In genomic region chr2:104848235-104849161, GRCm38 (mm10) we compare ENCODE assay signal across 8 mouse cellular contexts. TPM values are rescaled to one million over a fixed set of nuclear protein-coding genes. Genes with fewer than 3 reads are reported as not detected.
DNase-seq lines count a peak whose midpoint lies in the region; ATAC-seq and TF ChIP-seq lines count a peak whose summit lies in the region.

No protein-coding gene starts in this region.

- WGBS in embryonic facial prominence, embryonic 14.5 days, result 17% methylated on average over 16 of the region's 16 CpGs
- WGBS in midbrain, embryonic 14.5 days, result 36% methylated on average over 16 of the region's 16 CpGs
- WGBS in cerebellum, adult 2 months, result 40% methylated on average over 16 of the region's 16 CpGs

- peak; percentile 8 to 17 for DNase-seq in spleen, postnatal 10 days (ENCODE audit: low spot score in 2 of 2)
- no peak for DNase-seq in spleen, adult 12 weeks (ENCODE audit: low spot score)
- DNase-seq in embryonic facial prominence, embryonic 14.5 days (ENCODE audit: low spot score), result peak; percentile 56
- DNase-seq in midbrain, embryonic 14.5 days, result peak; percentile 5
- DNase-seq in cerebellum, adult 2 months, result no peak
- no peak for DNase-seq in layer of hippocampus, adult 8-10 months (ENCODE audit: low spot score in 2 of 2)
- DNase-seq in frontal cortex, postnatal 25 days (ENCODE audit: low spot score in 2 of 2), result no peak

- H3K9ac ChIP-seq in embryonic facial prominence, embryonic 14.5 days (ENCODE audit: low read depth, low read length), result no peak overlapping the region
- no peak overlapping the region for H3K9ac ChIP-seq in midbrain, embryonic 14.5 days (replicated peaks; ENCODE audit: low read length)

- H3K27me3 ChIP-seq in embryonic facial prominence, embryonic 14.5 days (replicated peaks; ENCODE audit: control insufficient read depth, insufficient read depth, low read length), result 0 out of 2 replicates have a peak, but pooled peaks cover 6% of the 10 kb centered on the region
- H3K27me3 ChIP-seq in midbrain, embryonic 14.5 days (ENCODE audit: control insufficient read depth, insufficient read depth, low read length), result peaks cover 19% of the 10 kb centered on the region; the same call in 1 of the 2 replicates
- H3K27me3 ChIP-seq in cerebellum, adult 2 months (ENCODE audit: control insufficient read depth, insufficient read depth, low read length), result no peaks in the 10 kb centered on the region

- H3K36me3 ChIP-seq in embryonic facial prominence, embryonic 14.5 days (ENCODE audit: control insufficient read depth, insufficient read depth, low read length), result no peaks in the 10 kb centered on the region
- no peaks in the 10 kb centered on the region for H3K36me3 ChIP-seq in midbrain, embryonic 14.5 days (ENCODE audit: control insufficient read depth, insufficient read depth, low read length)

- peaks cover 10% of the 10 kb centered on the region; the same call in 1 of the 2 replicates for H3K4me1 ChIP-seq in embryonic facial prominence, embryonic 14.5 days (ENCODE audit: control insufficient read depth, insufficient read depth, low read length)
- H3K4me1 ChIP-seq in midbrain, embryonic 14.5 days (ENCODE audit: control insufficient read depth, insufficient read depth, low read length), result 0 out of 2 replicates have a peak, but pooled peaks cover 7% of the 10 kb centered on the region
- no peaks in the 10 kb centered on the region for H3K4me1 ChIP-seq in cerebellum, adult 2 months (ENCODE audit: control insufficient read depth, insufficient read depth, low read length)

- ATAC-seq in embryonic facial prominence, embryonic 14.5 days (ENCODE audit: low read depth), result no peak
- ATAC-seq in inflammation-experienced regulatory T-cells, adult 6 months, result peak; percentile 43
- no peak for ATAC-seq in midbrain, embryonic 14.5 days (ENCODE audit: low FRiP score, low TSS enrichment)

- no peak for TF ChIP-seq CTCF in cerebellum, adult 2 months (IDR thresholded peaks at IDR 0.05; ENCODE audit: borderline replicate concordance, insufficient read depth, low read depth, low read length)

- H3K27ac ChIP-seq in embryonic facial prominence, embryonic 14.5 days (replicated peaks; ENCODE audit: low read depth, low read length), result no peak overlapping the region
- H3K27ac ChIP-seq in midbrain, embryonic 14.5 days (replicated peaks; ENCODE audit: low read depth, low read length), result no peak overlapping the region
- H3K27ac ChIP-seq in cerebellum, adult 2 months (ENCODE audit: insufficient read depth, low read length), result no peak overlapping the region

- peak overlapping the region; percentile 56 for H3K4me3 ChIP-seq in embryonic facial prominence, embryonic 14.5 days (ENCODE audit: low read depth, low read length)
- H3K4me3 ChIP-seq in midbrain, embryonic 14.5 days (replicated peaks; ENCODE audit: low read depth, low read length), result peak overlapping the region; percentile 51; the same call in 1 of the 2 replicates
- no peak overlapping the region for H3K4me3 ChIP-seq in cerebellum, adult 2 months (replicated peaks; ENCODE audit: insufficient read depth, low read depth, low read length)

- H3K4me2 ChIP-seq in embryonic facial prominence, embryonic 14.5 days (ENCODE audit: low read depth, low read length), result peak overlapping the region; percentile 97
- H3K4me2 ChIP-seq in midbrain, embryonic 14.5 days (ENCODE audit: low read length), result peak overlapping the region; percentile 99

- no peak for TF ChIP-seq POLR2A in cerebellum, adult 2 months (IDR thresholded peaks at IDR 0.05; ENCODE audit: borderline replicate concordance, insufficient read depth, low read length)

- no peaks in the 10 kb centered on the region for H3K9me3 ChIP-seq in embryonic facial prominence, embryonic 14.5 days (ENCODE audit: control insufficient read depth, low read length)
- no peaks in the 10 kb centered on the region for H3K9me3 ChIP-seq in midbrain, embryonic 14.5 days (ENCODE audit: control insufficient read depth, low read length)

RNA-seq across cellular contexts. Expression of gene Prrg4, which starts 1.2 kb away (rescaled TPM):
- polyA plus RNA-seq in embryonic facial prominence, embryonic 14.5 days (2014; fragmentation: Nextera tagmentation; extraction: Ambion mirVana), result 2.6 and 3.0 TPM in 2 replicates
- polyA plus RNA-seq in inflammation-experienced regulatory T-cells, adult 6 months (2017; shearing (Covaris generic)), result 1 to 10 TPM in 1 of 3 experiments, under 1 TPM in 2; 0.18 to 1.6 (median 0.46) TPM
- 0.11 and 0.61 TPM in 2 replicates for polyA plus RNA-seq in midbrain, embryonic 14.5 days (2014; fragmentation: Nextera tagmentation; extraction: Ambion mirVana)
- 0.16 and 0.51 TPM in 2 replicates for polyA plus RNA-seq in cerebellum, adult 2 months (2012; rRNA removed)
- total RNA-seq in layer of hippocampus, adult 8-10 months (2022), result 1 to 10 TPM in 2 of 4 experiments, under 1 TPM in 2; 0.85 to 2.0 (median 1.2) TPM

RNA-seq across cellular contexts. Expression of gene Ccdc73, which starts 19.1 kb away (rescaled TPM):
- 7.8 and 11.0 TPM in 2 replicates for polyA plus RNA-seq in embryonic facial prominence, embryonic 14.5 days (2014; fragmentation: Nextera tagmentation; extraction: Ambion mirVana)
- 1 to 10 TPM; 2.8 to 7.2 (median 3.0) TPM for polyA plus RNA-seq in inflammation-experienced regulatory T-cells, adult 6 months (2017; shearing (Covaris generic))
- polyA plus RNA-seq in midbrain, embryonic 14.5 days (2014; fragmentation: Nextera tagmentation; extraction: Ambion mirVana), result 6.7 and 9.1 TPM in 2 replicates
- polyA plus RNA-seq in cerebellum, adult 2 months (2012; rRNA removed), result 5.5 TPM in 2 replicates
- total RNA-seq in layer of hippocampus, adult 8-10 months (2022), result 1 to 10 TPM in 1 of 4 experiments, not detected in 3; 1.4 TPM

RNA-seq across cellular contexts. Expression of gene Qser1, which starts 31.9 kb away (rescaled TPM):
- polyA plus RNA-seq in embryonic facial prominence, embryonic 14.5 days (2014; fragmentation: Nextera tagmentation; extraction: Ambion mirVana), result 15.6 and 16.2 TPM in 2 replicates
- 1 to 10 TPM in 2 of 3 experiments, not detected in 1; 1.5 to 1.8 TPM for polyA plus RNA-seq in inflammation-experienced regulatory T-cells, adult 6 months (2017; shearing (Covaris generic))
- polyA plus RNA-seq in midbrain, embryonic 14.5 days (2014; fragmentation: Nextera tagmentation; extraction: Ambion mirVana), result 11.3 and 13.9 TPM in 2 replicates
- 7.9 and 8.3 TPM in 2 replicates for polyA plus RNA-seq in cerebellum, adult 2 months (2012; rRNA removed)
- total RNA-seq in layer of hippocampus, adult 8-10 months (2022), result 10 to 100 TPM; 10.3 to 12.0 (median 11.2) TPM

Comparison
In these comparisons a context has a peak if more than half of its experiments do, and no peak if none do; other contexts are left out.
1. DNase-seq: peak in spleen, postnatal 10 days (2 of 2), embryonic facial prominence, embryonic 14.5 days (single experiment) and midbrain, embryonic 14.5 days (single experiment); none in spleen, adult 12 weeks (single experiment), cerebellum, adult 2 months (0 of 2), layer of hippocampus, adult 8-10 months (0 of 2) and frontal cortex, postnatal 25 days (0 of 2).